Mouse (Mus musculus) liver, embryonic 14.5 days (tissue): Measurements from ENCODE around the gene Gm49661.

Source experiments
- CTCF ChIP-seq: IDR thresholded peaks from 2 replicates; pipeline ENCODE4 v1.5.1; 2016; ENCODE audit warnings: antibody characterized with exemption, low read depth, control low read depth
- EP300 ChIP-seq: IDR thresholded peaks from 2 replicates; pipeline ENCODE4 v1.6.1; 2016; ENCODE audit warnings: antibody characterized with exemption, low read depth

DNA sequence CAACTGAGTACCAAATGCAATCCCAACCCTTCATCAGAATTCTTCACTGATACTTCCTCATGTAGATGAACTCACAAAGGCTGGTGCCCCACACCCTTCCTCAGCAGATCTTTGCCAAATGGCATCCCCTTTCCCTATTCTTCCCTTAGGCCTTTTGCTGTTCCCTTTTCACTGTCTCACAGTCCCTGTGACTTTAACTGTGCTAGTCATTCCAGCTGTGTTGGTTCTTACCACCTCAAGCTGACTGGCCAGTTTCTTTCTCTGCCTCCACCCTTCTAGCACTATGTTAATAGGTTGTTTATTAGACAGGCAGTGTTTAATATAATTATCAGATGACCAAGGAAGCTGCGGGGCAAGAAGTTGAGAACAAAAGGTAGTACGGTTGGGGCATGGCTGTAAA, 583 bp downstream of the Gm49661 start:
- TF ChIP-seq CTCF = no peak
- TF ChIP-seq EP300 = no peak
